Mouse (Mus musculus): ENCODE measurements around the gene Igf2bp1.
"Not testable (repeated sequence)": the region's sequence is repeated elsewhere in the genome, so short reads cannot be mapped to it uniquely, and the experiment has no call there.

Igf2bp1 gene

DNA sequence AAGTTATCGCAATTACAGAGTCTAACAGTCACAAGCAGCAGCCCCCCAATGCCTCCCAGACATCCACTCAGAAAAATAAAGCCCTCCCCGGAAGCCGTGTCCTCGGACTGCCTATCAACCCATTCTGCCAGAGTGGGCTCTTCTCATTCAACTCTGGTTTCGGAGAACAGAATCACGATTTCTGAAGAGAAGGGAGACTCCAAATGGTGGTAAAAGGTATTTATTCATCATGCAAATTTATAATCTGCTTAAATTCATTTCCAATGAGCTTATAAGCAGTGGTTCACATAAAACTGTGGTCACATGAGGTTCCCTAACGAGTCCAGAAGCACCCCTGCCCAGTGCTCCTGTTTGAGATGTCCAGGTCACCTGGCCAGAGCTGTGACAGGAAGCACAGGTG is 48.3 kb downstream of the Igf2bp1 start:
- DNase-seq, result no peak

DNA sequence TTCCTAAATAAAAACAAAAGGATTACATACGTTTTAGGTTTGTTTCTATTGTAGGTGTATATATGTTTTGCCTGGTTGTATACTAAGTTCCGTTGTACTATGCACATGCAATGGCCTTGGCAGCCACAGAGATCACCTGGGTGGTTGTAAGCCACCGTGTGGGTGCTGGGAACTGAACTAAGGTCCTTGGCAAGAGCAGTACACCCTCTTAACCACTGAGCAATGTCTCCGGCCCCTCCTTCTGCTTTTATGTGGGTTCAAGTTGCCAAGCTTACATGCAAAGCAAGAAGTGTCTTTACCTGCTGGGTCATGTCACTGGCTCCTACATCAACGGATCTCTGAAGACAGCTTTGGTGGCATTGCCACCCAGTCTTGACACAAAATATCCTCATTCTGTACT is 52.4 kb downstream of the Igf2bp1 start:
- DNase-seq, result no peak

DNA sequence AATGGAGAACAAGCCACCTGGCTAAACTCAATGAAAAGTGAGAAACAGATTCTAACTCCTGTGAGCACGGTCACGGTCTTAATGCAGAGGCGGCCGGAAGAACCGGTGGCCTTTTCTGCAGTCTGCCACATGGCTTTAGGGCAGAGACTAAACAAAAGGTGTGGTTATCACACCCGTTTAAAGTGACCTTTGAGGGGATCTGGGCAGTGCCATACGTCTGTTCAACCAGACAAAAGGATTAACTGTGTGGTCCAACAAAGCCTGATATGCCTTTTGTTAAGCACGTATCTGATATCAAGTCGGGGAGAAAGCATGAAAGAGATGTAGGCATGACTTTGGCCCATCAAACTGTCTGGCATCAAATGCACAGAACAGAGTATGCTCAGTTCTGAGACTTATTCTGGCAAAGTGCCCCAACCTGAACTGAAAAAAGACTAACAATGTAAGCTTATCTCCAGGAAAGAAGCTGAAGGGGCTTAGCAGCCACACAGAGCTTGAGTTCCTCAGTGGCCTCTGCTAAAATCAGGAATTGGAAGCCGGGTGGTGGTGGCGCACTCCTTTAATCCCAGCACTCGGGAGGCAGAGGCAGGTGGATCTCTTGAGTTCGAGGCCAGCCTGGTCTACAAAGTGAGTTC is 59.8 kb downstream of the Igf2bp1 start:
- no peak for DNase-seq

DNA sequence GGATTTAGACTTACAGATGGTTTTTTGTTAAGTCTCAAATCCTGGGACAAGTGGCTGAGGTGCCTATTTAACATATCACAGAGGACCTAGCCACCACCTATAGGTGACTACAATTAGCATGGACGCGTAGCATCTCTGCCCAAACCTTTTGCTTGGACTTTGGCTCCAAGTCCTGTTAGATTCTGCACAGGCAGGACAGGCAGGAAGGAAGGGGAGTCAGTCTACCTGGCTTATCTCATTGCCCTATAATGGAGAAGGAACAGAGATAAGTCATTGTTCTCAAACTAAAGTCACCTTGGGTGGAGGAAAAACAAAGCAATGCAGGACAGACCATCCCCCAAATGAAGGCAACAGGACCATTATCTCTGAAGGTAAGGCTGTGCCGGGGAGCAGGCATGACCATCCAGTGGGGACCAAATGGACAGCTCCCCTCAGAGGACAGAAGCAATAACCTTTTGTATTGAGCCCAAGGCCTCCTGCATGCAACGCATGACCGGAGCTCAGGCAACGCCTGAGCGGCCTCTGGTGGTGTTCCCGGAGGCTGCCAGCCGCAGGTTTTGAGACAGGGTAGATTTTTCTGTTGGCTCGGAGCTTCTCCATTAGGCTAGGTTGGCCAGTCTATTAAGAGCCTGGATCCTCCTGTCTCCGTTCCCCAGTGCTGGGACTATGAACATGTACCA is 65.8 kb downstream of the Igf2bp1 start:
- peak in 1 of 2 experiments; percentile 4 for DNase-seq

DNA sequence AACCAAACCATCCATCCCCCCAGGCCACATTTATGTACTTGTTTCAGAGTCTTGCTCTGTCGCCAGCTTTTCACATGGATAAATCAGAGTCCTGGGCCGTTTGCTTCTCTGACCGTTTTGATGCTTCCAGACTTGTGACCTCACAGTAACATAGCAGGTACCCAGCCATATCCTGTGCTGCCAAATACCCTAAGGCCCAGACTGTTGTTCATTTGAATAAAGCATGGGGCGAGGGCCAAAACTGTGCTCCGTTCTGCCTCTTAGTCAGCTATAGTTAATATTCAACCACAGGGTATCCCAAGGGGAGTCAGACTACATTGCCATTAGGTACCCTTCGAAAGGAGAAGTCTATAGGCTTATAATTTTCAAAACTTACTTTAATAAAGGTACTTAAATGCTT is 69.3 kb downstream of the Igf2bp1 start:
- DNase-seq, result no peak

DNA sequence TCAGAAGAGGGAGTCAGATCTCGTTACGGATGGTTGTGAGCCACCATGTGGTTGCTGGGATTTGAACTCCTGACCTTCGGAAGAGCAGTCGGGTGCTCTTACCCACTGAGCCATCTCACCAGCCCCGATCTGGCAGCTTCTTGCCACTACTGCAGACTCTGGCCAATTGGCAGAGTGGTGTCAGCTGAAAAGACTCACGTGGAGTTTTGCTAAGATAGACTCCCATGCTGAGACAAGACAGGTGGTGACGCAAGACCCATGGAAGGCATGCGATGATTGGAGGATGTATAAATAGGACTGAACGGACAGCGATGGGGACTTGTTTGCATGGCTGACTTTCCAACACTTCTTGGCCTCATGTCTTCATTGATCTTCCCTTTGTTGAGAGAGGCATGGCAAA is 73.6 kb downstream of the Igf2bp1 start:
- not testable (repeated sequence) for DNase-seq

DNA sequence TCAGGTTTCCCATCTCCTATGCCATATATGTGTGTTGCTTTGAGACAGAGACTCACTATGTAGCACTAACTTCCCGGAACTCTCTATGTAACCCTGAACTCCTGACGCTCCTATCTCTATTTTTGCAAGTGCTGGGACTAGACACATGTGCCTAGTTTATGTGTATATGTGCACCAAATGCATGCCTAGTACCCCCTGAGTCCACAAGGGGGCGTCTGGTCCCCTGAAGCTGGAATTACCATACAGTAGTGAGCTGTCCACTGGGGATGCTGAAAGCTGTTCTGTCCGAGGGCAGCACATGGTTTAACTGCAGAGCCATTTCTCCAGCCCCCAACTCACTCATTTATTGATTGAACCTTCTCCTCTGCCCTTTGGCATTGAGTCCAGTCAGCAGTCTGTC is 79.3 kb downstream of the Igf2bp1 start:
- DNase-seq, result no peak

DNA sequence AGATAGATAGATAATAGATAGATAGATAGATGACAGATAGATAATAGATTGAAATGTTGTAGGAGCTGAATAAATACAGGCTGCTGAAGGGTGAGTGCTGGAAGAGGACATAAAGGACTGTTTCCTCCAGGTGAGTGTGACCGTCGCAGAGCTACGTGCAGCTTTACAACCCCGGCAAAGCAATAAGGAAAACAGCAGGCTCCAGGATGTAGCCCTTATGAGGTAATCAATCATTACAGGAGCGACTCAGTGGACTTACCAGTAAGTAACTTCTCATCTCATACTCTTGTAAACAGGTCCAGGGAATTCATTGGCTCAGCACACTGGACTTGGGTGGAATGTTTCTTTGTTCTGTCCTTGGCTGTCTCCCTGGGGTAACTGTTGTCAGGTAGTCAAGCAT is 79.8 kb downstream of the Igf2bp1 start:
- no peak for DNase-seq

DNA sequence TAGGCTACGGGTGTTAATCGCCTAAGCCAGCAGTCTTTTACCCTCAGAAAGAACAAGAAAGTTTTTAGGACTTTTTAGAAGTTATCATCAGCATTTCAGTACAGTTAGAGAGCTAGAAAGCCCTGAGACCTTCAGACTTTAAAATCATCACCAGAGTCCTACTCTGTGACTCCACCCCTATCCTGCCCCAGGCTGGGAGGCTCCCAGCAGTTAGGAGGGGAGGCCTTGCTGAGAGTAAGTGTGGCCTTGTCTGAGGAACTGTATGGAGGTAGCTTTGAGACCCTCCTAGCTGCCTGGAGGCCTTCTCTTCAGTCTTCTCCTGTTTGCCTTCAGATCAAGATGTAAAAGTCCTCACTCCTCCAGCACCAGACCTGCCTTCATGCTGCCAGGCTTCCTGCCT is 81.5 kb downstream of the Igf2bp1 start:
- no peak for DNase-seq

DNA sequence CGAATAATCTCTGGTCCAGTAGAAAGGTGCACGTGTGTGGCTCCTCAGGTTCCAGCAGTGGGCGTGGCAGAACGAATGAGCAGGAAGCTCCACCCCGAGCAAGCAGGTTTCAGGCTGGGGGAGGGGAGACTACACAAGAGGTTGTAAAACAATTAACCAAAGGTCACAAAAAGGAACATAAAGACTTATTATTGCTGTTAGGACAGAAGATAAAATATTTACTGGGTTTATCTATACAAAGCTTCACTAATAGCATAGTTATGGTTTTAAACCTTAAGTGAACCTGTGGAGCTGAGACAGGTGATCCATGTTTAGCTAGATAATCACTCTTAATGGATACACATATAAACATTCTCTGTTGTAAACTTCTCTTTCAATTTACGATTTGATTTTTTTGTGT is 82.3 kb downstream of the Igf2bp1 start:
- DNase-seq, result not testable (repeated sequence)

DNA sequence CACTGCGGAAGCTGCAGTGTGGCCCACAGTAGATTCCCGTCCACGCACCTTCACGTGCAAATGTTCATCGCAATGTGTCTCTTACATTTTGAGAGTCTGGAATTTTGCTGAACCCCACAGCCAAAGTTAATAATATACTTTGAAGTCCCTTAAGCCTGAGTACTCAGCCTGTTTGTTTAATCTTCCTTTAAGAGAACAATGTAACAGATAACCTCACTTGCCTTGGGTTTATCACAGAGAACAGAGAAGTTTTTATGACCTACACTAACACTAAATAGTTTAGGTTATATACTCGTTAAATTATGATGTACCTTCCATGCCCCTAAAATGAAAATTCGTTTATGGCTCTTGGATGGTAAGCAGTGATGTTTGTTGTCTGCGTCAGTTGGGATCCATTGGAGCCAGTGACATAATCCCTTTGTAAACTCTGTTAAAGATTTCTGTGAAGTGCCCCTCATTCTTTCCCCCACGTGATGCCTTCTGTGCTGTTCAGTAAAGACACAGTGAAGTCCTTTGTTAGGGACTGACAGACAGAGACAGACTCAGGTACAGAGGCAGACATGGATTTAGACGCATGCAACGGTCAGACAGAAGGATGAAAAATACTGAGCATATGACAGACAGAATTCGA is 83.6 kb downstream of the Igf2bp1 start:
- no peak for DNase-seq

DNA sequence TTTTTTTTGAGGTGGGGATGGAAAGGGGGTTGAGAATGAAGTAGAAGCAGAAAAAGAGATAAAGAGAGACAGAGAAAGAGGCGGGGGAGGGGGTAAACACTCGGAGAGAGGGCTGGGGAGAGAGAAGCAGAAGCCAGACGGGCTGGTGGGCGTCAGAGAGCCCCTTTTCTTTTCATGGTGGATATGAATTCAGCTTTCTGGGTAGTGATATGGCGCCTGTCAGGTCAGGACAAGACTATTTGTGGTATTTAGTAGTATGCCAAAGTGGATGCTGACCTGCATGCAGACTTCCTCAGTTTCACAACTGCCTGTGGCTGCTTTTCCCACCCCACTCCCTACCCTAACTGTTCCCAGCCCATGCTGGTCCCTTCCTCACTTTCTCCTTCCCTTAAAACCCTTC is 89.3 kb downstream of the Igf2bp1 start:
- no peak for DNase-seq

DNA sequence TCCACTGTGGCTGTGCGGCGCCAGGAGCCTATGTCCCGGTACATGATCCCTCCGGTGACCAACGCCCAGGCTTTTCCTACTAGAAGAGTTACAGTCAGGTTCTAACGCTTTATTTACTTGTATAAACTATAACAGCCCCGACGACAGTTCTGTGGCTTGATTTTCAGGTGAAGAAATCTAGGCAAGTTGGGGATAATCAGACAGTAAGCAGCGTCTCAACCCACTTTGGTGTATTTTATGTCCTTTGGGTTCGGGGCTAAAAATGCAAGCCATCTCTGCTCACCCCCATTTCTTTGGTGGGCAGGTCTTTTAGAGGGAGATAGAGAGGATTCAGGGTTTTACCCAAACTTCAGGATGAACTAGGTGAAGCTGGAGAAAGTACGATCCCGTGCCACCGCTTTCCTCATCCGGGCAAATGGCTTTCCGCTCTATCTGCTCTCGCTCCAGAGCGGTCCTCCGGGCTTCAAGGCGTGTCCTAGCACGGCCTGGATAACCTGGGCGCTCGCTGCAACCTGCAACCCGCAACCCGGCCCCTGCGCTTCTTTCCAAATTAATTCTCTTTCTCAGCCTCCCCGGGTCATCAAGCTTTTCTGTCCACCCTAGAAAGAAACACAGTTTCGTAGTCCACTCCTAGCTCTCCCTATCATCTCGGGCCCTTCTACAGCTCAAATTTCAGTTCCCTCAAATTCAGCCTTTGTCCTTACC is 90.6 kb downstream of the Igf2bp1 start:
- DNase-seq, result no peak

DNA sequence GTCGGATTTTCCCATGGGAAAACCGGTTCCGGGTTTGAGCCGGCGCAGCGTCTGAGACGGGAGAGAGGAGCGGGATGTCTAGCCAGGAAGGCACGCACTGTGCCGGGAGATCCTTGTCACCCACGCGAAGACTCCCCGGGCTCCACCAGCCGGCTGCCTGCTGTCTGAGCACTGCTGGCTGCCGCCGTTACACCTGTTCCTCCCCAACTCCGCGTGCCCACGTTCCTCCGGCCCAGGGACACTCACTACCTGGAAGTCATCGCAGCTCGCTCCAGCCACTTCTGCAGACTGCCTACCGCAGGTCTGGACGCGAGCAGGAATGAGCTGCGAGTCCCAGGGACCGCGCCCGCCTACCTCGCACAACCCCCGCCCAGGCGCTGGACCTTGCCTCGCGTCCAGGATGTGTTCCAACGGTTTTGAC is 91.2 kb downstream of the Igf2bp1 start, which contains the start of gene B4galnt2:
Gene B4galnt2 (minus strand): TSS at position 321 of the 421 bp plus-strand sequence.
- no peak for DNase-seq

DNA sequence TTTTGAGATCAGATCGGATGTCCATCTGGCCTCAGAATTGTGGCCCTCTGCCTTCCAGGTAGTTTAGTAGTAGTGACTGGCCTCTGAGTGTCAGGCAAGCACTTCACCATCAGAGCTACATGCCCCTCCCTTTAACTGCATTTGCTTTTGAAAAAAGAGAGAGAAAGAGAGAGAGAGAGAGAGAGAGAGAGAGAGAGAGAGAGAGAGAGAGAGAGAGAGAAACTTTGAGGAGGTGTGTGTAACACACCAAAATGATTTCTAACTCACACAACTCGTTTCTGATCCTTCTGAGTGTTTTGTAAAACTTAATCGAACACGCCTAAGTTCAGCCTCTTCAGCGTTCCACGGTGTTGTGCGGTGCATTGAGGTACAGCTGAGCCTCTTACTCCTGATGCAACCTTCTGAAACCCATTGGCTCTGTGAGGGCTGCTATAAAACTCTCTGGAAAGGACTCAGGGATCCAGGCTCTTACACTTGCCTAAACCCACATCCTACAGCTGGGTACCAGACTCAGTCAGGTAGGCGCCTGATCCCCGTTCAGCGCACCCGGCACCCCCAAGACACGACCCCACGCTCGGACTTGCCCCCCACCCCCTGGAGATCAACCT is 91.7 kb downstream of the Igf2bp1 start:
- no peak for DNase-seq

DNA sequence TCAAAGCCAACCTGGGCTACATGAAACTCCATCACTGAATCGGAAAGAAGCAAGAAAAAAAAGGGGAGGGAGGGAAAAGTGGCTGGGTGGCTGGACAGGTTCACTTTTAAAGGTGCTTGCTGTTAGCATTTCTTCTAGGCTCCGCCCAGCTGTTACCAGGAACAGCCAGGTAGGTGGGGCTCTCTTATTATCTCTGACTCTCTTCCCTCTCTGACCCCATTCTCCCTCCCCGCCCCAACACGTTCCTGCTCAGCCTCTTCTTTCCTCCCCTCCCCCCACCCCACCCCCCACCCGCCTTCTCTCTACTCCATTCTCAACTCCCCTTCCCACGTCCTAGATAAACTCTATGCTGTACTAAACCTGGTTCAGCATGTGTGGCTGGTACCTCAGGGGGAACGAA is 94.2 kb downstream of the Igf2bp1 start:
- no peak for DNase-seq

DNA sequence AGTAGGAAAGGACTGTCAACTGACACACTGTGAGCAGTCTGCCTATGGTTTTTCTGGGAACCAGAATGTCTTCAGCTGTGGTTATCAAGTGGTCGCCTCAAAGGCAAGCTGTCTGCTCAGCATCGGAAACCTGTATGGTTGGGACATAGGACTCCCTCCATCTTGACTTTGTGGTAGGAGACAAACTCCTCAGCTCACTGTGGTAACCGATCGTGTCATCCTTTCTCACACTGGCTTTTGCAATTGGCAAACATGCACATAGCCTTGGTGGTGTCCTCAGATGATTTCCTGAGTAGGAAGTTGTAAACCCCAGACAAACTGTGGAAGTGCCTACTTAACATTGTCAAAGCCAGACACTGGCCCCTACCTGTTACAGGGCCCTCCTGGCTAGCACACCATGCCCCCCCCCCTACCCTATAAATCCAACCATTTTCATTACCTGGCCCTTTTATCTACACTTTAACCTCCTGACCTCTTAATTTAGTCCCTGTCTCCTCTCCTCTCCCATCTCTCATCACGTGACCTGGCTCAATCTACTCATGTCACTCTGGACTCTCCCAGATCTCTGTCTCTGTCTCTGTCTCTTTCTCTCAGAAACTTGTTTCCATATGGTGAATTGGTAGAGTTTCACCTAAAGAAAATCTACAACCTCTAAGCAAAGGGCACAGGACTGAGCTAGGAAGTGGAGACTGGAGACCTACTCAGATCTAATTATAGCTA is 97.8 kb downstream of the Igf2bp1 start:
- DNase-seq, result no peak

Measured in thymus, postnatal 36 days (tissue).